Mouse (Mus musculus): ENCODE measurements at regions not wholly inside any gene's neighbourhood (a gene's known extent, or its start where the extent isn't known, plus 50 kb on each side); places are given as distances from the start of the nearest gene placed in this dataset.
A peak's percentile ranks its signal among the peaks of the same experiment; 100 is the strongest.

- H3K36me3 ChIP-seq (ENCODE audit: control insufficient read depth, insufficient read depth, low read length), result no peaks in the 10 kb centered on the region
- no peaks in the 10 kb centered on the region for H3K4me1 ChIP-seq (ENCODE audit: control insufficient read depth, insufficient read depth, low read length)
- H3K27ac ChIP-seq (ENCODE audit: low read depth, low read length), result no peak overlapping the region
- ATAC-seq (ENCODE audit: insufficient read depth, low FRiP score, low TSS enrichment) (no peak), DNase-seq (ENCODE audit: low spot score) (no peak)
- no peak overlapping the region for H3K4me2 ChIP-seq (ENCODE audit: low read depth)
- no peak overlapping the region for H3K4me3 ChIP-seq (ENCODE audit: low read depth, low read length)
- no peak overlapping the region for H3K9ac ChIP-seq (ENCODE audit: low read length)
- H3K27me3 ChIP-seq (ENCODE audit: control insufficient read depth, insufficient read depth, low read length), result no peaks in the 10 kb centered on the region
- 88% methylated on average over 13 of the region's 13 CpGs for WGBS
- H3K9me3 ChIP-seq (ENCODE audit: control insufficient read depth, low read length), result no peaks in the 10 kb centered on the region
Observed at GRCm38 (mm10) chr15:88505491-88506119, 94.5 kb upstream of the Zdhhc25 start.

DNA sequence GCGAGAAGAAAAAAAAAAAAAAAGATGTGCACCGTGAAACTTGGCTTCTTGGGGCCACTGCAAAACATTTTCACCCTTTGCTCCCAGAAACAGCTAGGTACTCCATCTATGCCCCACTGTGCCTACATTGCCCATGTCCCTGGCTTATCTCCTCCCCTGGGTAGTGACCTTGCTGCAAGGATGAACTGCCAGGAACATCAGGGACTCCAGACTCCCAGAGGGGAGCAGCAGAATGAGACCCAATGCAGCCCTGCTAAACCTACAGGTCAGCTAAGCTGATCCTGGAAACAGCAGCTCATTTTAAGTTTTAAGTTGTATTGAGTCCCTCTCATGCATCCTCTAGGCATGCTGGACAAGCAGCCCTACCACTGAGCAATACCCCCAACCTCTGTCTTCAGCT is 92.2 kb upstream of the Zdhhc25 start:
- Histone ChIP-seq H3K4me2 (ENCODE audit: low read depth) (no peak overlapping the region), H3K36me3 (ENCODE audit: control insufficient read depth, insufficient read depth, low read length) (no peaks in the 10 kb centered on the region), H3K4me3 (ENCODE audit: low read depth, low read length) (no peak overlapping the region), H3K4me1 (ENCODE audit: control insufficient read depth, insufficient read depth, low read length) (no peaks in the 10 kb centered on the region), H3K27me3 (ENCODE audit: control insufficient read depth, insufficient read depth, low read length) (no peaks in the 10 kb centered on the region), H3K27ac (ENCODE audit: low read depth, low read length) (no peak overlapping the region), H3K9me3 (ENCODE audit: control insufficient read depth, low read length) (no peaks in the 10 kb centered on the region), H3K9ac (ENCODE audit: low read length) (no peak overlapping the region)
- DNase-seq (ENCODE audit: low spot score) (no peak), ATAC-seq (ENCODE audit: insufficient read depth, low FRiP score, low TSS enrichment) (no peak)
- 74% methylated on average over 2 of the region's 2 CpGs for WGBS

GRCm38 (mm10) chr15:88508971-88509370 is 91.1 kb upstream of the Zdhhc25 start:
- DNase-seq (ENCODE audit: low spot score) (no peak), ATAC-seq (ENCODE audit: insufficient read depth, low FRiP score, low TSS enrichment) (no peak)
- H3K4me1 ChIP-seq (ENCODE audit: control insufficient read depth, insufficient read depth, low read length), result no peaks in the 10 kb centered on the region
- WGBS, result 88% methylated on average over 6 of the region's 6 CpGs
- H3K27me3 ChIP-seq (ENCODE audit: control insufficient read depth, insufficient read depth, low read length), result no peaks in the 10 kb centered on the region
- no peaks in the 10 kb centered on the region for H3K9me3 ChIP-seq (ENCODE audit: control insufficient read depth, low read length)
- H3K27ac ChIP-seq (ENCODE audit: low read depth, low read length), result no peak overlapping the region
- no peaks in the 10 kb centered on the region for H3K36me3 ChIP-seq (ENCODE audit: control insufficient read depth, insufficient read depth, low read length)
- H3K4me3 ChIP-seq (ENCODE audit: low read depth, low read length), result no peak overlapping the region
- H3K9ac ChIP-seq (ENCODE audit: low read length), result no peak overlapping the region
- H3K4me2 ChIP-seq (ENCODE audit: low read depth), result no peak overlapping the region

DNA sequence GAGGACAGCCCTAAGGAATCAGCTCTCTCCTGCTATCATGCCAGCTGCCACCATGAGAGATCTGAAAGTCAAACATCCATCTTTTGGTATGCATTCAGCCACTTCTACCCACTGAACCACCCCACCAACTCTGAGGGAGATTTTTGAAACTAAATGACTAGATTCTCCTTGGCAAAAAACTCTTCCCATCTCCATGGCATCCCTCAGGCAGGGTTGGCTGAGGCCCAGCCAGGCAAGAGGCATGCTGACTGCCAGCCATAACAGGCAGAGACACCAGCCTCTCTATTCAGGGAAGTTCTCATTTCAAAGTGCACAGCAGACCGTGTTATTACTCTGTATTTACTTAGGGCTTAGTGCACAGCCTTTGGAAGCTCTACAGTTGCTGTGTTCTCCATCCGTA is 90.5 kb upstream of the Zdhhc25 start:
- H3K27me3 ChIP-seq (ENCODE audit: control insufficient read depth, insufficient read depth, low read length), result no peaks in the 10 kb centered on the region
- DNase-seq (ENCODE audit: low spot score) (no peak), ATAC-seq (ENCODE audit: insufficient read depth, low FRiP score, low TSS enrichment) (no peak)
- H3K9ac ChIP-seq (ENCODE audit: low read length), result no peak overlapping the region
- H3K4me1 ChIP-seq (ENCODE audit: control insufficient read depth, insufficient read depth, low read length), result no peaks in the 10 kb centered on the region
- WGBS, result 87% methylated on average over 2 of the region's 2 CpGs
- H3K9me3 ChIP-seq (ENCODE audit: control insufficient read depth, low read length), result no peaks in the 10 kb centered on the region; the same call in 1 of the 2 replicates
- no peaks in the 10 kb centered on the region for H3K36me3 ChIP-seq (ENCODE audit: control insufficient read depth, insufficient read depth, low read length)
- H3K4me3 ChIP-seq (ENCODE audit: low read depth, low read length), result no peak overlapping the region
- H3K27ac ChIP-seq (ENCODE audit: low read depth, low read length), result no peak overlapping the region
- no peak overlapping the region for H3K4me2 ChIP-seq (ENCODE audit: low read depth)

GRCm38 (mm10) chr15:88514091-88514490 is 86.0 kb upstream of the Zdhhc25 start:
- H3K4me3 ChIP-seq (ENCODE audit: low read depth, low read length), result no peak overlapping the region
- H3K27me3 ChIP-seq (ENCODE audit: control insufficient read depth, insufficient read depth, low read length), result no peaks in the 10 kb centered on the region
- WGBS, result 93% methylated on average over 5 of the region's 5 CpGs
- no peaks in the 10 kb centered on the region for H3K4me1 ChIP-seq (ENCODE audit: control insufficient read depth, insufficient read depth, low read length)
- H3K27ac ChIP-seq (ENCODE audit: low read depth, low read length), result no peak overlapping the region
- no peak for ATAC-seq (ENCODE audit: insufficient read depth, low FRiP score, low TSS enrichment)
- no peaks in the 10 kb centered on the region for H3K36me3 ChIP-seq (ENCODE audit: control insufficient read depth, insufficient read depth, low read length)
- DNase-seq (ENCODE audit: low spot score), result no peak
- no peaks in the 10 kb centered on the region; the same call in 1 of the 2 replicates for H3K9me3 ChIP-seq (ENCODE audit: control insufficient read depth, low read length)
- H3K9ac ChIP-seq (ENCODE audit: low read length), result no peak overlapping the region
- no peak overlapping the region for H3K4me2 ChIP-seq (ENCODE audit: low read depth)

DNA sequence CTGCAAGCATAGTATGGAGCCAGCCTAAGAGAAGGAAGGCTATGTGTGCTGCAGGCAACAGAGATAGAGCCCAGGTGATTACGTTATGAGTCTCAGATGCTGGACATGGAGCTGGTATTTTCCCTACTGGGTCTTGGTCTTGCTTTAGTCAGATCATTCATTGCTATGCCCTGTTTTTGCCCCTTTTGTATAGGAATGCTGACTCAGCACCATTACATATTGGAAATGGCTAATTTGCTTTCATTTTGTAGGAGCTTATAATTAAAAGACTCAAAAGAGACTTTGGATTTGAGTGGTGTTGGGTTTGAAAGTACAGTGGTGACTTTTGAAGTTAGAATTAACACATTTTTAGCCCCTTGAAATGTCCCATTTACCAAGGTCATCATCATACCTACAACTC is 68.9 kb upstream of the Zdhhc25 start:
- WGBS, result 87% methylated on average over 1 of the region's 1 CpGs
- no peaks in the 10 kb centered on the region for H3K4me1 ChIP-seq (ENCODE audit: control insufficient read depth, insufficient read depth, low read length)
- H3K9me3 ChIP-seq (ENCODE audit: control insufficient read depth, low read length), result no peaks in the 10 kb centered on the region
- no peak overlapping the region for H3K4me3 ChIP-seq (ENCODE audit: low read depth, low read length)
- H3K27me3 ChIP-seq (ENCODE audit: control insufficient read depth, insufficient read depth, low read length), result no peaks in the 10 kb centered on the region
- ATAC-seq (ENCODE audit: insufficient read depth, low FRiP score, low TSS enrichment) (no peak), DNase-seq (ENCODE audit: low spot score) (no peak)
- H3K4me2 ChIP-seq (ENCODE audit: low read depth), result no peak overlapping the region
- no peak overlapping the region for H3K9ac ChIP-seq (ENCODE audit: low read length)
- H3K27ac ChIP-seq (ENCODE audit: low read depth, low read length), result no peak overlapping the region
- H3K36me3 ChIP-seq (ENCODE audit: control insufficient read depth, insufficient read depth, low read length), result no peaks in the 10 kb centered on the region

- Histone ChIP-seq H3K36me3 (ENCODE audit: control insufficient read depth, insufficient read depth, low read length) (no peaks in the 10 kb centered on the region), H3K9me3 (ENCODE audit: control insufficient read depth, low read length) (no peaks in the 10 kb centered on the region), H3K4me1 (ENCODE audit: control insufficient read depth, insufficient read depth, low read length) (no peaks in the 10 kb centered on the region), H3K27me3 (ENCODE audit: control insufficient read depth, insufficient read depth, low read length) (no peaks in the 10 kb centered on the region), H3K27ac (ENCODE audit: low read depth, low read length) (no peak overlapping the region), H3K4me2 (ENCODE audit: low read depth) (no peak overlapping the region), H3K9ac (ENCODE audit: low read length) (no peak overlapping the region), H3K4me3 (ENCODE audit: low read depth, low read length) (no peak overlapping the region)
- 54% methylated on average over 5 of the region's 5 CpGs for WGBS
- no peak for ATAC-seq (ENCODE audit: insufficient read depth, low FRiP score, low TSS enrichment)
- DNase-seq (ENCODE audit: low spot score), result peak; percentile 34
Observed at GRCm38 (mm10) chr15:88532008-88532407, 68.1 kb upstream of the Zdhhc25 start.

DNA sequence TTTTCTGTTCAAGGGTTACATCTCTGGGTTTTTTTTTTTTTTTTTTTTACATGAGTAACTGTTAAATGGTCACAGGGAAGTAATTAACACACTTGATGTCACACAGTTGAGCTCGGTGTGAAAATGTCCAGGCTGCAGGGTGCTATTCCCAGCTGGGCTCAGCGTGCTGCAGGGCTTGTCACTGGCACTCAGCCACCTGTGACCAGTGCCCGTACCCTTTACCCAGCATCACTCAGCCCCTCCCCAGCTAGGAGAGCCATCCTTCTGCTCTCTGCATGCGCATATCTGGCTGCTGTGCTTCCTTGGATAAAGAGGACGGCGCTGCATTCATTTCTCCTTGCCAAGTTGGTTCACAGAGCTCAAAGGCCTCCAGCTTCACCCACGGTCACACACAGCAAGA is 66.7 kb upstream of the Zdhhc25 start:
- Histone ChIP-seq H3K36me3 (ENCODE audit: control insufficient read depth, insufficient read depth, low read length) (no peaks in the 10 kb centered on the region), H3K9me3 (ENCODE audit: control insufficient read depth, low read length) (no peaks in the 10 kb centered on the region), H3K4me2 (ENCODE audit: low read depth) (no peak overlapping the region), H3K9ac (ENCODE audit: low read length) (no peak overlapping the region), H3K4me3 (ENCODE audit: low read depth, low read length) (no peak overlapping the region), H3K27me3 (ENCODE audit: control insufficient read depth, insufficient read depth, low read length) (no peaks in the 10 kb centered on the region), H3K4me1 (ENCODE audit: control insufficient read depth, insufficient read depth, low read length) (no peaks in the 10 kb centered on the region), H3K27ac (ENCODE audit: low read depth, low read length) (no peak overlapping the region)
- no peak for ATAC-seq (ENCODE audit: insufficient read depth, low FRiP score, low TSS enrichment)
- 72% methylated on average over 7 of the region's 7 CpGs for WGBS
- DNase-seq (ENCODE audit: low spot score), result no peak

DNA sequence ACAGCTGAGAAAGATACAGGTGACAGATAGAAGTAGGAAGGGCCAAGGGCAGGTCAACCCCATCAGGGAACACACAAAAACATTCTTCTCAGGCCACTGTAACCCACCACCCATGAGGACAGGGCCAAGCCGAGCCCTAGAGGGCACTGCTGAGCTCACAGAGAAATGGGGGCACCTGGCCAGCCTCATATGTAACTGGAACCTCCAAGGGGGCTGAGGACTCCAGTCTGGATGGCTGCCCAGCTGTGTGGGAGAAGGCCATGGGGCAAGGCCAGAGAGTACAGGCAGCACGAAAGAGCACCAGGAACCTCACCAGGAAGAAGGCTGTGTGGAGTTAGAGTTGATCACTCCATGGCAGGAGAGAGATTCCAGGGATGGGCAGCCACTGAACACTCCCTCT is 64.6 kb upstream of the Zdhhc25 start:
- 92% methylated on average over 2 of the region's 2 CpGs for WGBS
- Histone ChIP-seq H3K9me3 (ENCODE audit: control insufficient read depth, low read length) (no peaks in the 10 kb centered on the region), H3K27me3 (ENCODE audit: control insufficient read depth, insufficient read depth, low read length) (no peaks in the 10 kb centered on the region), H3K4me1 (ENCODE audit: control insufficient read depth, insufficient read depth, low read length) (no peaks in the 10 kb centered on the region), H3K27ac (ENCODE audit: low read depth, low read length) (no peak overlapping the region), H3K4me2 (ENCODE audit: low read depth) (no peak overlapping the region), H3K36me3 (ENCODE audit: control insufficient read depth, insufficient read depth, low read length) (no peaks in the 10 kb centered on the region), H3K4me3 (ENCODE audit: low read depth, low read length) (no peak overlapping the region), H3K9ac (ENCODE audit: low read length) (no peak overlapping the region)
- no peak for DNase-seq (ENCODE audit: low spot score)
- ATAC-seq (ENCODE audit: insufficient read depth, low FRiP score, low TSS enrichment), result no peak

Measured in neural tube, embryonic 11.5 days (tissue).